Mouse (Mus musculus) testis, adult 2 months (tissue): Measurements from ENCODE around the gene Cdc14a. TPM values are rescaled to one million over a fixed set of nuclear protein-coding genes. Genes with fewer than 3 reads are reported as not detected.

Source experiments
- H3K27ac ChIP-seq: fragments of 200-500 bp; 2 replicates; pipeline ENCODE4 v1.5.1; 2012; ENCODE audit warnings: low read depth, low read length; ENCODE audit not compliant: control insufficient read depth, insufficient read depth
- H3K27me3 ChIP-seq: fragments of 200-500 bp; 2 replicates; pipeline ENCODE4 v1.6.1; 2012; ENCODE audit warnings: mild to moderate bottlenecking, low read length, moderate library complexity; ENCODE audit not compliant: control insufficient read depth, insufficient read depth
- H3K36me3 ChIP-seq: fragments of 200-500 bp; 2 replicates; pipeline ENCODE4 v1.6.1; 2012; ENCODE audit warnings: mild to moderate bottlenecking, low read length; ENCODE audit not compliant: control insufficient read depth, insufficient read depth
- H3K4me1 ChIP-seq: fragments of 200-500 bp; 2 replicates; pipeline ENCODE4 v1.6.1; 2012; ENCODE audit warnings: low read length; ENCODE audit not compliant: control insufficient read depth, insufficient read depth
- H3K4me3 ChIP-seq: fragments of 200-500 bp; 2 replicates; pipeline ENCODE4 v1.5.1; 2012; ENCODE audit warnings: low read depth, mild to moderate bottlenecking, low read length, moderate library complexity, mixed read lengths; ENCODE audit not compliant: control insufficient read depth
- CTCF ChIP-seq: fragments of 200-500 bp; IDR thresholded peaks from 2 replicates; pipeline ENCODE4 v1.5.1; 2012; ENCODE audit warnings: low read depth, mild to moderate bottlenecking, inconsistent platforms, low read length, moderate library complexity; ENCODE audit not compliant: control insufficient read depth, insufficient read depth, insufficient replicate concordance
- POLR2A ChIP-seq: fragments of 200-500 bp; IDR thresholded peaks from 2 replicates; pipeline ENCODE4 v1.6.1; 2012; ENCODE audit warnings: low read depth, mild to moderate bottlenecking, inconsistent platforms, low read length, moderate library complexity; ENCODE audit not compliant: control insufficient read depth
- polyA plus RNA-seq: library from polyadenylated mRNA; depleted of rRNA; stranded (reverse); fragments of >200 nt; gene quantifications from 2 replicates; pipeline ENCODE4 v1.2.3, GENCODE M21; 2012; rRNA removed

The Cdc14a gene
- polyA plus RNA-seq, 1 experiment = 64.6 TPM

- no peak overlapping the region for H3K27ac ChIP-seq
- H3K36me3 ChIP-seq = no peaks in the 10 kb centered on the region
- no peak overlapping the region for H3K4me3 ChIP-seq
- TF ChIP-seq CTCF = no peak
- TF ChIP-seq POLR2A = no peak
- peaks cover 3% of the 10 kb centered on the region; the same call in 1 of the 2 replicates for H3K4me1 ChIP-seq
- no peaks in the 10 kb centered on the region for H3K27me3 ChIP-seq
These were observed 196.4 kb downstream of the Cdc14a start for GRCm38 (mm10) chr3:116227383-116227782.

GRCm38 (mm10) chr3:116226915-116227314, 196.9 kb downstream of the Cdc14a start:
- H3K27ac ChIP-seq = no peak overlapping the region
- H3K27me3 ChIP-seq = no peaks in the 10 kb centered on the region
- H3K4me3 ChIP-seq = no peak overlapping the region
- H3K36me3 ChIP-seq = no peaks in the 10 kb centered on the region
- H3K4me1 ChIP-seq = peaks cover 4% of the 10 kb centered on the region; the same call in 1 of the 2 replicates
- TF ChIP-seq POLR2A = no peak
- TF ChIP-seq CTCF = no peak

Other genes starting within 250 kb of the Cdc14a start
- 0.20 and 0.38 TPM in 2 replicates for gene Gpr88, start 170.5 kb downstream of the Cdc14a start, polyA plus RNA-seq
- 98.8 and 100 TPM in 2 replicates for gene Rtca, start 84.2 kb upstream of the Cdc14a start, polyA plus RNA-seq
- 2.2 and 2.6 TPM in 2 replicates for gene Dbt, start 89.0 kb upstream of the Cdc14a start, polyA plus RNA-seq
- 0.02 TPM in 1 of 2 replicates, not detected in the other for gene Lrrc39, start 138.9 kb upstream of the Cdc14a start, polyA plus RNA-seq
- 21.4 and 22.8 TPM in 2 replicates for gene Sass6, start 170.9 kb upstream of the Cdc14a start, polyA plus RNA-seq
- gene Trmt13, start 190.6 kb upstream of the Cdc14a start, polyA plus RNA-seq = 4.8 and 5.0 TPM in 2 replicates
- gene Mfsd14a, start 238.6 kb upstream of the Cdc14a start, polyA plus RNA-seq = 115 and 145 TPM in 2 replicates